24 mouse cellular contexts compared by ENCODE assay signal in genomic region chr7:60076301-60076700, GRCm38 (mm10).
DNase-seq lines count a peak whose midpoint lies in the region; ATAC-seq lines count a peak whose summit lies in the region.
"Had no signal": no experiment of that assay in that cellular context is flagged by ENCODE, and none has a peak within 500 bp of the region (broad histone marks: within the 10 kb centered on the region; RNA-seq: fewer than 3 reads in every experiment).

No protein-coding gene starts in this region.

- H3K9me3 ChIP-seq in forebrain, embryonic 16.5 days (ENCODE audit: control insufficient read depth, low read length), result no peaks in the 10 kb centered on the region
- no peaks in the 10 kb centered on the region for H3K9me3 ChIP-seq in forebrain, embryonic 11.5 days (ENCODE audit: control insufficient read depth, low read length)
- no peaks in the 10 kb centered on the region for H3K9me3 ChIP-seq in midbrain, embryonic 14.5 days (ENCODE audit: control insufficient read depth, low read length)
- 0 out of 2 replicates have a peak, but pooled peaks cover 2% of the 10 kb centered on the region for H3K9me3 ChIP-seq in midbrain, embryonic 16.5 days (replicated peaks; ENCODE audit: control insufficient read depth, low read length, poor library complexity, severe bottlenecking)
- H3K9me3 ChIP-seq: embryonic facial prominence, embryonic 13.5 days; hindbrain, embryonic 12.5 days had no signal

- peak; percentile 45; the same call in 1 of the 2 replicates for ATAC-seq in forebrain, embryonic 16.5 days
- no peak for ATAC-seq in forebrain, embryonic 11.5 days (replicated peaks; ENCODE audit: low FRiP score)
- no peak for ATAC-seq in midbrain, embryonic 14.5 days (ENCODE audit: low FRiP score, low TSS enrichment)
- no peak for ATAC-seq in midbrain, embryonic 16.5 days
- ATAC-seq: CD4-positive, CD25-positive, alpha-beta regulatory T cell, adult 4 months; hindbrain, embryonic 16.5 days; inflammation-experienced regulatory T-cells, adult 6 months; intestine, embryonic 16.5 days had no signal

- H3K27me3 ChIP-seq in forebrain, embryonic 16.5 days (replicated peaks; ENCODE audit: control insufficient read depth, insufficient read depth, low read length), result no peaks in the 10 kb centered on the region
- no peaks in the 10 kb centered on the region for H3K27me3 ChIP-seq in forebrain, embryonic 11.5 days (ENCODE audit: control insufficient read depth, insufficient read depth, low read length)
- H3K27me3 ChIP-seq in midbrain, embryonic 14.5 days (ENCODE audit: control insufficient read depth, insufficient read depth, low read length), result no peaks in the 10 kb centered on the region
- H3K27me3 ChIP-seq in midbrain, embryonic 16.5 days (ENCODE audit: control insufficient read depth, insufficient read depth, low read depth, low read length), result no peaks in the 10 kb centered on the region
- H3K27me3 ChIP-seq: embryonic facial prominence, embryonic 13.5 days; hindbrain, embryonic 12.5 days had no signal

- DNase-seq in forebrain, embryonic 11.5 days (ENCODE audit: low spot score), result no peak
- peak; percentile 64 for DNase-seq in midbrain, embryonic 14.5 days
- peak; percentile 1 for DNase-seq in retina, postnatal 1 day
- no peak for DNase-seq in retina, embryonic 14.5 days (ENCODE audit: low spot score)
- DNase-seq: adrenal gland, adult 2 months; adrenal gland, postnatal 14 days; cerebellum, adult 11-12 months; cerebellum, adult 8-10 months; cerebellum, postnatal 36 days; embryo, embryonic 11 days; gastrocnemius, adult 2 months; gastrocnemius, postnatal 14 days; heart, adult 11 months had no signal

- WGBS in forebrain, embryonic 16.5 days, result 49% methylated on average over 2 of the region's 2 CpGs
- WGBS in forebrain, embryonic 11.5 days, result 70% methylated on average over 2 of the region's 2 CpGs
- WGBS in midbrain, embryonic 14.5 days, result 68% methylated on average over 2 of the region's 2 CpGs
- 50% methylated on average over 2 of the region's 2 CpGs for WGBS in midbrain, embryonic 16.5 days

- no peak overlapping the region for H3K27ac ChIP-seq in forebrain, embryonic 16.5 days (ENCODE audit: low read length)
- no peak overlapping the region for H3K27ac ChIP-seq in forebrain, embryonic 11.5 days (ENCODE audit: low read depth, low read length)
- H3K27ac ChIP-seq in midbrain, embryonic 14.5 days (replicated peaks; ENCODE audit: low read depth, low read length), result no peak overlapping the region
- no peak overlapping the region for H3K27ac ChIP-seq in midbrain, embryonic 16.5 days (ENCODE audit: low read length)
- H3K27ac ChIP-seq: embryonic facial prominence, embryonic 10.5 days; embryonic facial prominence, embryonic 13.5 days; gastrocnemius, adult 2 months; hindbrain, embryonic 12.5 days had no signal

- no peak overlapping the region for H3K4me2 ChIP-seq in forebrain, embryonic 16.5 days (ENCODE audit: low read length)
- no peak overlapping the region for H3K4me2 ChIP-seq in forebrain, embryonic 11.5 days (ENCODE audit: low read depth, low read length, severe bottlenecking)
- no peak overlapping the region for H3K4me2 ChIP-seq in midbrain, embryonic 14.5 days (ENCODE audit: low read length)
- no peak overlapping the region for H3K4me2 ChIP-seq in midbrain, embryonic 16.5 days (ENCODE audit: low read length)
- H3K4me2 ChIP-seq: embryonic facial prominence, embryonic 13.5 days; heart, embryonic 11.5 days; hindbrain, embryonic 12.5 days had no signal

- H3K4me1 ChIP-seq in forebrain, embryonic 16.5 days (replicated peaks; ENCODE audit: control insufficient read depth, insufficient read depth, low read length), result no peaks in the 10 kb centered on the region
- no peaks in the 10 kb centered on the region for H3K4me1 ChIP-seq in forebrain, embryonic 11.5 days (replicated peaks; ENCODE audit: control insufficient read depth, insufficient read depth, low read length)
- H3K4me1 ChIP-seq in midbrain, embryonic 14.5 days (ENCODE audit: control insufficient read depth, insufficient read depth, low read length), result no peaks in the 10 kb centered on the region
- H3K4me1 ChIP-seq in midbrain, embryonic 16.5 days (ENCODE audit: control insufficient read depth, insufficient read depth, low read length), result no peaks in the 10 kb centered on the region
- H3K4me1 ChIP-seq: embryonic facial prominence, embryonic 10.5 days; embryonic facial prominence, embryonic 13.5 days; hindbrain, embryonic 12.5 days had no signal

- no peak overlapping the region for H3K9ac ChIP-seq in forebrain, embryonic 16.5 days (replicated peaks; ENCODE audit: low read depth, low read length)
- no peak overlapping the region for H3K9ac ChIP-seq in forebrain, embryonic 11.5 days (ENCODE audit: low read length)
- no peak overlapping the region for H3K9ac ChIP-seq in midbrain, embryonic 14.5 days (replicated peaks; ENCODE audit: low read length)
- H3K9ac ChIP-seq in midbrain, embryonic 16.5 days (ENCODE audit: low read depth, low read length), result no peak overlapping the region
- H3K9ac ChIP-seq: embryonic facial prominence, embryonic 13.5 days; hindbrain, embryonic 12.5 days had no signal

- H3K36me3 ChIP-seq in forebrain, embryonic 16.5 days (ENCODE audit: control insufficient read depth, insufficient read depth), result no peaks in the 10 kb centered on the region
- no peaks in the 10 kb centered on the region for H3K36me3 ChIP-seq in forebrain, embryonic 11.5 days (ENCODE audit: control insufficient read depth, insufficient read depth, low read length)
- H3K36me3 ChIP-seq in midbrain, embryonic 14.5 days (ENCODE audit: control insufficient read depth, insufficient read depth, low read length), result no peaks in the 10 kb centered on the region
- no peaks in the 10 kb centered on the region for H3K36me3 ChIP-seq in midbrain, embryonic 16.5 days (ENCODE audit: control insufficient read depth, insufficient read depth, low read length)
- H3K36me3 ChIP-seq: embryonic facial prominence, embryonic 10.5 days; embryonic facial prominence, embryonic 13.5 days; hindbrain, embryonic 12.5 days had no signal

- no peak overlapping the region for H3K4me3 ChIP-seq in forebrain, embryonic 16.5 days (replicated peaks; ENCODE audit: low read length)
- no peak overlapping the region for H3K4me3 ChIP-seq in forebrain, embryonic 11.5 days (ENCODE audit: low read depth, low read length)
- H3K4me3 ChIP-seq in midbrain, embryonic 14.5 days (replicated peaks; ENCODE audit: low read depth, low read length), result no peak overlapping the region
- H3K4me3 ChIP-seq in midbrain, embryonic 16.5 days (ENCODE audit: low read depth, low read length), result no peak overlapping the region
- H3K4me3 ChIP-seq: embryonic facial prominence, embryonic 10.5 days; embryonic facial prominence, embryonic 13.5 days; erythroblast, embryonic 14.5 days; gastrocnemius, adult 2 months; hindbrain, embryonic 12.5 days had no signal

Comparison
In these comparisons a context has a peak if more than half of its experiments do, and no peak if none do; other contexts are left out.
1. DNase-seq: peak in midbrain, embryonic 14.5 days (single experiment) and retina, postnatal 1 day (single experiment); none in forebrain, embryonic 11.5 days (single experiment) and retina, embryonic 14.5 days (single experiment).